Mouse (Mus musculus) right cerebral cortex, postnatal 36 days (tissue): ENCODE data around the gene Ccdc124.

Source experiments
- DNase-seq, 2 experiments: peaks; one replicate each; pipeline ENCODE4 v3.0.0; 2022; ENCODE audit warnings: low spot score in 2 of 2, mixed read lengths in 1 of 2

Gene Ccdc124

GRCm38 (mm10) chr8:70846371-70847154 lies 27.2 kb downstream of the Ccdc124 start:
- DNase-seq, result no peak

- no peak for DNase-seq
Observed at GRCm38 (mm10) chr8:70845108-70845507, 28.6 kb downstream of the Ccdc124 start.

DNA sequence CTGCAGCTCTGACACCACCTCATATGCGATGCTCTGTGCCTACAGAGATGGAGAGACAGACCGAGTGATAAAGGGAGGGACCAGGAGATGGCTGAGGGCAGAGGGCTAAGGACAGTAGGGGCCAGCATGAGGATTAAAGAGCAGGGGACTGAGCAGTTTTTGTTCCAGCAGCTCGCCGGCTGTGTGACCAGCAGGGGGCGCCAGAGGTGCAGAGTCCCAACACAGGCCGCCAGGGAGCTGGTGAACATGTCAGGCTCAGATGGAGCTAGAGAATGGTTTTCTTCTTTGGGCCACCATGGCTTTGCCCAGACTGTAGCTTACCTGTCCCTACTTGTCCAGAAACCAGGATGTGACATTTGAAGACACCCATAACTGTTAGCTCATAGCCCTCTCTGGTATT lies 29.2 kb downstream of the Ccdc124 start:
- peak; percentile 69 to 76 for DNase-seq

GRCm38 (mm10) chr8:70843941-70844340 lies 29.8 kb downstream of the Ccdc124 start:
- no peak for DNase-seq

DNA sequence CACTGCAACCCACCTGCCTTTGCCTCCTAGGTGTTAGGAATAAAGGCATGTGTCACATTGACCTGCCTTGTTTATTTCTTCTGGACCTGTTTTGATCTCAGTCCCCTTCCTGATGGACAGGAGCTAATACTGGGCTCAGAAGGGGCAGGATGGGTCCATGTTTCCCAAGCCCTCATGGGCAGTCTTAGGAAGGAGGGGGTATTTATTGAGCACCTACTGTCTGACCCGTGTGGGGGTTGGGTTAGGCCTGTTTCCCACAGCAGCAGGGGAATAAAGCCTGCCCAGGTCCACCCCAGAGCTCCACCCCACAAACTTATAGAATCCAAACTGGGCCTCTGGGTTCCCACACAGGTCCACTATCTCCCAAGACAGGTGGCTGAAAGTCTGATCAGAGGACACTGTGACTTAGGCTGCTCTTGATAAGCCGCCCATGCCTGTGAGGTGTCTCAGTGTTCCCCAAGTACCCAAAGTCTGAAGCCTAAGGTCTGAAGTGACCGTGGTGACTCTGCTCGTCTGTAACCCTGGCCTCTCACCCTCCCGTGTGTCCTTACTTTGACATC lies 30.4 kb downstream of the Ccdc124 start:
- no peak for DNase-seq

- no peak for DNase-seq
Observed at GRCm38 (mm10) chr8:70842484-70842883, 31.3 kb downstream of the Ccdc124 start.

- peak; percentile 78 to 80 for DNase-seq
Observed at GRCm38 (mm10) chr8:70841147-70842072, 32.3 kb downstream of the Ccdc124 start.

DNA sequence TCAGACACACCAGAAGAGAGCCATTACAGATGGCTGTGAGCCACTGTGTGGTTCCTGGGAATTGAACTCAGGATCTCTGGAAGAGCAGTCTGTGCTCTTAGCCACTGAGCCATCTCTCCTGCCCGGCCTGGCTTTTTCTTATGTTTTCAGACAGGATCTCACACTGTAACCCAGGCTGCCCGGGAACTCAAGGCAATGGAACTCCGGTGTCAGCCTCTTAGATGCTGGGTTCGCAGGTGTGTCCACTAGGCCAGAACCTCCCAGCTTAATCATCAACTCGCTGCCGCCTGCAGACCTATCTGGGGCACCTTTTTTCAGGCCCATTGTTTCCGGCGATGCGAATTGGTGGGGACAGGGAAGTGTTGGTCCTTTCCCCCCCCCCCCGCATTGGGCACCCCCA lies 33.1 kb downstream of the Ccdc124 start:
- DNase-seq, result no peak

GRCm38 (mm10) chr8:70839408-70840351 lies 34.1 kb downstream of the Ccdc124 start, which contains the start of gene Arrdc2:
TSS of gene Arrdc2 (minus strand) at chr8:70839720.
- DNase-seq, result peak; percentile 99 to 100

DNA sequence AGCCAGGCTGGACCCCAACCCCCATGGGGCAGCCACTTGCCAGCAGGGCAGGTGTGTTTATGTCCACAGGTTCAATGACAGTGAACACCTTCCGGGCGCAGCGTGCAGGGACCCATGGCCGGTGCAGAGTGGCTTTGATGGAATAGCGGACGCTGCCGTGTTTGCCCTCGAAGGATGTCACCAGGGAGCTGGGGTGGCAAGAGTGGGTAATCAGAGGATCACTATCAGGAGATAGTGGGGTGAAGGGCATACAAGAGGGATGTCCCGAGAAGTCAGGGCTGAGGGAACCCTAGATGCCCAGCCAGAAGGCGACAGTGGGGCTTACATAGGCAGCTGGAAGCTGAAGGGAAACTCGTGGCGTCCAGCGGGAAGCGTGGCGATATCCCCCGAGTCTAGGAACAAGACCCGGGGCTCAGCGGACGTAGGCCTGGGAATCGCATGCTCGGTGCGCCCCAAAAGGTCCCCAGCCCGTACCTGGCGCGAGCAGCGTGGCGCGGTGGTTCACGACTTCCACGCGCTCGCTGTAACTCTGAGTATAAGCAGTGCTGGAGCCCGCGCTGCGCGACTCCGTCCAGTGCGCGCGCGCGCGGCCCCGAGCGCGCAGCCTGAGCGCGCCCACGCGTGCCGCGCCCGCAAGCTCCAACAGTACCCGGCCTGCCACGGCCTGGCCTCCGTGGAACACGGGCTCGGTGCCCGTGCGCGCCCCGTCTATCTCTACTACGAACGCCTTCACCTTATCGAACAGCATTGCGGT lies 34.9 kb downstream of the Ccdc124 start:
- no peak for DNase-seq

DNA sequence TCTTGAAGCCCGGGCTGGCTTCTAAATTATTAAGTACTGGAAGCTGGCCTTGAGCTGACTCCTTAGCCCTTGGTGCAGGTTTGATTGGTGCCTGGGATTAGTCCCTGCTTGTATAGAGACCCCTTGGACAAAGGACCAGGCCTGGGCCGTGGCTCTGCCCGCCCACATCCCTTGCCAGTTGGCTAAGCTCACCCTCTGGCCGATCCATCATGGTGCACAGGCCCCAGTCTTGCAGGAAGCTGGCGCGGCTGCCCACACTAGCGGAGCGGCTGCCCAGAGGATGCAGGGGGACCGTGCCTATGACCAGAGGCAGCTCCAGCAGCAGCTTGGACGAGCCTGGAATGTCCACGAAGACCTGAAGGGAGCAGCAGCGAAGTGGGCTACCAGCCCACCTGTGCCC lies 37.1 kb downstream of the Ccdc124 start:
- no peak for DNase-seq

DNA sequence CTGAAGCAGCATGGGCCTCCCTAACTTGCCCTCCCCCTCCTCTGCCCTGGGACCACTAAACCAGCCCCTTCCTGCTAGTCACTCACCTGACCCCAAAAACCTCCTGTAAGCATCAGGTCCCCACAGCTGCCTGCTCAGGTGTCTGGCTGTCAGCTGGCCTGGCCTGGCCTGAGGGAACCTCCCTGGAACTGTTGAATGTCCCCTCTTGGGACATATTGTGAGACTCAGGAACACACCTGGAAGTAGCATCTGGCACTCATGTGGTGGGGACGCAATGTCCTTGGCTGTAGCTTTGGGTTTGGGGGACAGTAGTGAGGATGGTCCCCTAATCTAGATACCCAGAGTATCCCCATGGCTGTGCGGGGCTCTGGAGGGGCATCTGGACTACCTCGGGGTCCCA lies 39.7 kb downstream of the Ccdc124 start:
- DNase-seq, result no peak

GRCm38 (mm10) chr8:70833520-70833919 lies 40.2 kb downstream of the Ccdc124 start:
- no peak for DNase-seq

GRCm38 (mm10) chr8:70833018-70833482 lies 40.7 kb downstream of the Ccdc124 start:
- DNase-seq, result no peak

DNA sequence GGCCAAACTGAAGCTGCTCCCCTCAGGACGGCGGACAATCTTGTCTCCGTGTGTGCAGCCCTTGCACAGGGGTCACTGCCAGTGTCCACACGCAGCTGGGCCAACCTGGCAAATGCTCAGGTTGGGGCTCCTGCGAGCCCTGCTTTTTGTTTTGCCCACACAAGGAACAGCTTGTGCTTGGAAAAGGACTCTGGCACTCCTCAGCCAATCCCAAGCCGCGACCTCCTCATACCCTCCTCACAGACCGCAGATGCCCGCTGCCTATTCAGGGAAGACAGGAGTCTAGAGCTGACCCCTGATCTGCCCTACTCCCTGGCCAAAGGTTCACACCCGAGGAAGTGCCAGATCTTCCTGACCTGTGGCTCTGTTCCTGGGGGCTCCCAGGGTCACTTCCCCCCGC lies 41.4 kb downstream of the Ccdc124 start:
- no peak for DNase-seq

- DNase-seq, result no peak
Observed at GRCm38 (mm10) chr8:70831517-70831916, 42.2 kb downstream of the Ccdc124 start.

GRCm38 (mm10) chr8:70827796-70828195 lies 45.9 kb downstream of the Ccdc124 start:
- no peak for DNase-seq

DNA sequence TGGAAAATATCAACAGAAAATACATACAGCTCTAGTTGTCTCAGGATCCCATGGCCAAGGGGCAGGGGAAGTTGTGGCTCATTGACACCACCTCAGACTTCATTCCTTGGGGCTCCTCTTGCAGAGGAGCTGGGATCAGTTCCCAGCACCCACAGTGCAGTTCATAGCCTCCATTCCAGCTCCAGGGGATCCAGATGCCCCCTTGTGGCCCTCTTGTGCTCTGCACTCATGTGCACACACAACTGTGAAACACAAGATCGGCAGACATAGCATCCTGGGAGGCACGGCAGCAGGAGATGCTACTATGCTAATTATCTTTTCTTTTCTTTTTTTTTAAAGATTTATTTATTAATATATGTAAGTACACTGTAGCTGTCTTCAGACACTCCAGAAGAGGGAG lies 46.7 kb downstream of the Ccdc124 start:
- no peak for DNase-seq

GRCm38 (mm10) chr8:70825816-70826215 lies 47.9 kb downstream of the Ccdc124 start:
- no peak for DNase-seq

GRCm38 (mm10) chr8:70823802-70824201 lies 49.9 kb downstream of the Ccdc124 start:
- no peak for DNase-seq
